Mouse (Mus musculus) activated CD4-positive, CD25-positive, alpha-beta regulatory T cell, adult 4 months (primary cell): ENCODE measurements around the gene Rbm5. TPM values are rescaled to one million over a fixed set of nuclear protein-coding genes. Genes with fewer than 3 reads are reported as not detected.

Experiments used
- ATAC-seq: one replicate; pipeline ENCODE4 v1.8.0; 2017
- polyA plus RNA-seq, 2 experiments: library from polyadenylated mRNA; unstranded; fragments of 100-300 nt; shearing (Covaris generic); gene quantifications; one replicate each; pipeline ENCODE4 v1.2.1; 2017

Rbm5 gene
- polyA plus RNA-seq, 2 experiments from 2014 or later, result 299 to 310 TPM

- ATAC-seq, result no peak
Measured at GRCm38 (mm10) chr9:107729709-107730108, 41.1 kb downstream of the Rbm5 start.

- no peak for ATAC-seq
Measured at GRCm38 (mm10) chr9:107728919-107729670, 41.7 kb downstream of the Rbm5 start.

DNA sequence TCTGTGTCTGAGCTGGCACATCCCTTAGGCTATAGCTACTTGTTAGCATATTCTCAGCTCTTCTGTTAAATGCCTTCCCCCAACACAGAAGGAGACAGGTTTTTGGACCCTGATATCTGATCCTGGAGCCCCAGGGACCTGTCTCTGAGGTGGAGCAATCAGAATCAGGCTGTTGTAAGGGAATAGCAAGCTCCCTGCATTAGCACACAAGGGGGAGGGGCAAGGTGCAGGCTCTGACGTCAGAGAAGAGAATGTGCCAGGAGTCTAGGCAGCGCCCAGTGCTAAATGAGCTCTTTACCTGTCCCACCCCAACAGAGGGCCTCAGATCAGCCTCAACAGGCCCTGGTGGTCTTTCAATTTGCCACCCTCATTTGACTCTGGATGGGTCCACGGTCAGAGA is 43.8 kb downstream of the Rbm5 start:
- ATAC-seq, result no peak

DNA sequence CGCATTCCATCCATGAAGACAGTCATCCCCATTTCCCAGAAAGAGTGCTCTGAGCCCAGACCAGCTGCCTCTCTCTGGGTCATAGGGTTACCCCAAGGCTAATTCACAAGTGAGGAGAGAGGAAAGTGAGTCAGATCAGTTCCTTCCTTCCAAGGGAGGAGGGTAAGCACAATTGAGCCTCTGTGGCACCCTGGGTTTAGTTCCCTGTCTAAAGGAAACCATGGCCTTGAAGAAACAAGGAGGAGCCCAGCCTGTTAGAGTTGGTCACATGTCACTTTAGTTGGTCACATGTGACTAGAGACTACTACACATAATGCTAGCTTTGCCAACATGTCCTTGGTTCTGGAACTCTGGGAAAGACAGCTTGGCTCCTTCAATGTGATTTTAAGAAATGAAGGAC is 46.0 kb downstream of the Rbm5 start:
- ATAC-seq, result no peak

- peak; percentile 28 for ATAC-seq
Measured at GRCm38 (mm10) chr9:107723794-107724531, 46.8 kb downstream of the Rbm5 start.

DNA sequence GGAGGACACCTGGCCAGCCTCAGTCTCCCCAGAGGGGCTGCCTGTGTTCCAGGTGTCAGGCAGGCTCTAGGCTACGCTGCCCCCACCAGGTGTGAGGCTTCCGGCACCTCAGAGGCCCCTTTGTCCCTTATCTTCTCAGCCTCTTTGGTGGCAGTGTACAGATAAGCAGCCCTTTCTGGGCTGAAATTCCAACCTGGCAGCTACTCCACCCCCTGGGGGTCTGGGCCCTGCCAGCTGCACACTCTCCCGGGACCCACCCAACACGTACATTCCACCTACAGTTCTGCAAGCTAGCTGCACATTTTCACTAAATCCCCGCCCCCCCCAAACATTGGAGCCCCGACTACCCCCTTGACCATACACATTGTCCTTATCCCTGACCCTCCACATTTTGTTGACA is 47.5 kb downstream of the Rbm5 start:
- no peak for ATAC-seq

- ATAC-seq, result no peak
Measured at GRCm38 (mm10) chr9:107718781-107719540, 51.8 kb downstream of the Rbm5 start.

- ATAC-seq, result no peak
Measured at GRCm38 (mm10) chr9:107716951-107717350, 53.8 kb downstream of the Rbm5 start.

- no peak for ATAC-seq
Measured at GRCm38 (mm10) chr9:107715632-107716031, 55.2 kb downstream of the Rbm5 start.

DNA sequence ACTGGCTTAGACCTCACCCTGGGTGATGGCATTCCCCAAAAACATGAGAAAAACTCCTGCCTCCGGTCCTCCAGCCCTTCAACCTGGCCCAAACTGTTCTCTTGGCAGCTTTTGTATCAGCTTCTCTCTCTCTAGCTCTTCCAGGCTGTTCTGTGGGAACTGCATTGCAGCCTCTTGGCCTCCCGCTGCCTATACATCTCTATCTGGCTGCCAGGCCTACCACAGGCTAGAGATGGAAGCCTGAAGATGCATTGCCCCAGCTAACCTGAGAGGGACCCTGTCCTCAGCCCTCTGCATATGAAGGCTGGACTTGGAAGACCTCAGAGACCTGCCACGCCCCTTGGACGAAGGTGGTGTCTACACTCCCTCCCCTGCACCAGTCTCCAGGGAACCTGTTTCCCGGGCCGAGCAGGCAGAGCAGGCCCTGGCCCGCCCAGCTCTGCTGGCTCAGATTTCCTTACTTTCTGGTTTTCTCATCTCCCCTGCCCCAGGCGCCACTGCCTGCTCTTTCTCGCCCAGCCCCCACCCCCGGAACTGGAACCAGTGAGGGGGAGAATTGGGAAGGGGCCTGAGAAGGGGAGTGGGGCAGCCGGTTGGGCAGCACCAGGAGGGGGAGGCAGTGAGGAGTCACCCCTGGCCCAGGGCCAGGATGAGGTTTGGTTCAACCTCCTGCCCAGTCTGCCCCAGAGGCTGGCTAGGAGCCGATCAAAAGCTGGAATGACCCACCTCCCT is 56.4 kb downstream of the Rbm5 start:
- ATAC-seq, result no peak

DNA sequence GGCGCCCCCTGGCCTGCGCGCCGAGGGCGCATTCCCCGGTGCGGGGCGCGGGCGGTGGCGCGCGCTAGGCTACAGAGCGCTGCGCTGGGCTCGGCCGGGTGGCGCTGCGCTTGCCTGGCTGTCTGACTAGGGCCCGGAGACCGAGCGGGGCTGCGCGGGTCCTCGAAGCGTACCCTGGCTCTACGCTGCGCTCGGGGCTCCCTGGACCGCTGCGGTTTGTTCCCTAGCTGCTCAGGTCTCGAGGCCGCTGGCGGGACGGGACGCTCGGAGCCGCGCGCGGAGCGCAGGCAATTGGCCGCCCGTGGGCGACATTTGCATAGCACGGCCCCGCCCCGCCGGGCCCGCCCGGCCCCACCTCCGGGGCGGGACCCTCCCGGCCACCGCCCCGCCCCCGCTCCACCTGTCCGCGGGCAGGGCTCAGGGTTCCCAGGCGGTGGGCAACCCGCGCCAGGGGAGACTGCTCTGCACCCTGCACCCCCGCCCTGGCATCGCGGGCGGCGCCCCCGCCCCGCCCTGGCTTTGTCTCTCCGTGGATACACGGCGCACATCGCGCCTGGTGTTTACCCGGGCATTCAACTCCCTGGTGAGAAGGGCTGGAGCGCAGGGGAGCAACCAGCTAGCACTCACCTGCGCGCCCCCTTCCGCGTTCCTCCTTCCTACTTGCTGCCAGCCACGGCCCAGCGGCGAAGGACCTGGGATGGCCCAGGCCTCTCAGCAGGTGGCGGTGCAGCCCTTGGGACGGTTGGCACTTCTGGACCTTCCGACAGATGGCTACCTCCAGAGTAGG is 60.9 kb downstream of the Rbm5 start, which contains the start of gene Sema3f:
Gene Sema3f, minus strand, starts transcription at position 779 of the 787 bp plus-strand sequence.
- ATAC-seq, result peak; percentile 52

GRCm38 (mm10) chr9:107709096-107709696 is 61.6 kb downstream of the Rbm5 start:
- ATAC-seq, result no peak

DNA sequence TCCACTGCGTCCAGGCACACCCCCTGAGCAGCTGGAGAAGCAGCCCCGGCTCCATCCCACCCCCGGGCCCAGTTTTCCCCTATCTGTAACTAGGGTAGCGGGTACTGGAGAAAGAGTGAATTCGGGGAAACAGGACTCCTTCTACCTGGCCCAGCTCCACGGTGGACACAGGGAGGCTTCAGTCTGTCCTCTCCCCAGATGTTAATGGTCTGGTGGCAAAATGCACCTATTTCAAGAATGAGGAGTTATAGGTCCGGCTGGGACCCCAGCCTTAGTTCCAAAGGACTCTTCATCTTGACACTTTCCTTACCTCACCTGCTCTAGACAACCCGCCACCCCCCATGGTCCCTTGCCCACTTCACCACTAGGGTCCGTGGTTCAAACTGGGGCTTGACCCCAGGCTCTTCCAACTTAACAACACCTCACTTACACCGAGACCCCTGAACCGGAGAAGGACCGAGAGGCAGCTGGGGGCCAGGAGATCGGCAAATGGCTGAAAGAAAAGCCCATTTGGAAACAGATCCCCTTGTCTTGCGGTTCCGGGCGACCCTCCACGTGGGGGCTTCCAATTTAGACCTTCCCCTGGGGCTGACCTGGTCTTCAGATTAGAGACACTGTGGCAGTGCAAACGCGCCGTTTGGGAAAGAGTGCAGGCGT is 62.2 kb downstream of the Rbm5 start:
- ATAC-seq, result no peak

DNA sequence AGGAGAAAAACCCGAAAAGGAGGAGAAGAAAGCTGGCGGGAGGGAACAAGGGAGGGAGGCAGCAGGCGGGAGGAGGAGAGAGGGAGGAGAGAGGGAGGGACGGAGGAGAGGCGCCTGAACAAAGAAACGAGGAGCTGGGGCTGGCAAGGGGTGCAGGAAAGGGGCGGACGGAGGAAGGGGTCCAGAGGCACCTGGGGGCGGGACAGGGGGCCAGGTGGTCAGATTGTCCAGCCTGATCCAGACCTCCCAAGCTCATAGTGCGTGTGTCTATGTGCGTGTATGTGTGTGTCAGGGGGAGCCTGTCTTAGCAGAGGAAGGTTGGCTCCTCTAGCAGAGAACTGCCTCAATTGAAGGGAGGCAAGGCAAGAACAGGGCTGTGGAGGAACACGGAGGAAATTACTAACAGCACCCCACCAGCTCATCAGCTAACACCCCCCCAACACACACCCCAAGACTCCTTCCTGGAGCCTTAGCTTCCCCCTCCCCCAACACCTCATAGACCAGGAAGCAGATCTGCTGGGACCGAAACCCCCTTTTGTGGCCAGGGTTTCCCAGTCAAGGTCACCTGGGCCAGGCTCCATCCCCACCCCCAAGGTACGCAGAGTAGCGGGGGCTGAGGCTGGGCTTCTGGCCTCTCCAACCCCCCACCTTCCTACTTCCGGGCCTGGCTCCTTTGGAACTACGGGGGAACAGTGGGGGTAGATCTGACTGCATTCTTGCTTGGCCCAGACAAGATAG is 62.9 kb downstream of the Rbm5 start:
- no peak for ATAC-seq

- ATAC-seq, result no peak
Measured at GRCm38 (mm10) chr9:107706781-107707211, 64.0 kb downstream of the Rbm5 start.

- ATAC-seq, result no peak
Measured at GRCm38 (mm10) chr9:107703337-107704122, 67.3 kb downstream of the Rbm5 start.

- ATAC-seq, result no peak
Measured at GRCm38 (mm10) chr9:107702606-107703185, 68.1 kb downstream of the Rbm5 start.

DNA sequence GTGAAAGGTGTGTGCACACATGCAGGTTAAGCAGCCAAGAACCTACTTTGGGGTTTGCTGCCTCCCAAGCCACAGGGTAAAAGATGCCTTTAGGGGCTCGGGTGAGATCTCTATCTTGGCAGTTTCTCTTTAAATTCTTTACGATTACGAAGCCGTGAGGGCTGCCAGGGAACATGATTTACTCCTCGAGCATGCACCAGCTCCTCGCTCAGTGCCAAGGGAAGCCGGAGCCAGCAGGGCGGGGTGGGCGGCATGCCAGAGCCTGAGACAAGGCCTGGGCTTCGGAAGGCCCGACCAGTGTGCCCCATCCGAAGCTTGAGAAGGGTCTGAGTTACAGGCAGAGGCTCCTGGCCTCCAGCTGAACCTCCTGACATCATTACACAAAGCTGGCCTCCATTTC is 69.2 kb downstream of the Rbm5 start:
- no peak for ATAC-seq

- ATAC-seq, result no peak
Measured at GRCm38 (mm10) chr9:107700114-107700571, 70.7 kb downstream of the Rbm5 start.
